Mouse (Mus musculus): ENCODE results near the gene Gm21913. TPM values are rescaled to one million over a fixed set of nuclear protein-coding genes. Genes with fewer than 3 reads are reported as not detected.

Gm21913 gene
- polyA plus RNA-seq (2015; fragmentation: Illumina TruSeq; extraction: RNeasy Lipid Tissue Mini Kit (QIAGEN cat#74804); ENCODE audit: insufficient read depth, low replicate concordance) = not detected

GRCm38 (mm10) chrY:74623596-74623995 lies at the start of gene Gm21913:
TSS of gene Gm21913 (plus strand) at chrY:74623896.

Other genes with a start within 250 kb of the Gm21913 start
- not detected for gene Gm29110, start 153.4 kb upstream of the Gm21913 start, polyA plus RNA-seq (2015; fragmentation: Illumina TruSeq; extraction: RNeasy Lipid Tissue Mini Kit (QIAGEN cat#74804); ENCODE audit: insufficient read depth, low replicate concordance)

Measured in spleen, adult 10 weeks (tissue).